Mouse (Mus musculus) lung, postnatal 0 days (tissue): ENCODE results near the gene Dnaaf1.

ENCODE experiments used
- CTCF ChIP-seq: IDR thresholded peaks from 2 replicates; pipeline ENCODE4 v1.5.1; 2016; ENCODE audit warnings: antibody characterized with exemption, mild to moderate bottlenecking
- EP300 ChIP-seq: IDR thresholded peaks from 2 replicates; pipeline ENCODE4 v1.6.1; 2016; ENCODE audit warnings: antibody characterized with exemption, mild to moderate bottlenecking, control low read depth

DNA sequence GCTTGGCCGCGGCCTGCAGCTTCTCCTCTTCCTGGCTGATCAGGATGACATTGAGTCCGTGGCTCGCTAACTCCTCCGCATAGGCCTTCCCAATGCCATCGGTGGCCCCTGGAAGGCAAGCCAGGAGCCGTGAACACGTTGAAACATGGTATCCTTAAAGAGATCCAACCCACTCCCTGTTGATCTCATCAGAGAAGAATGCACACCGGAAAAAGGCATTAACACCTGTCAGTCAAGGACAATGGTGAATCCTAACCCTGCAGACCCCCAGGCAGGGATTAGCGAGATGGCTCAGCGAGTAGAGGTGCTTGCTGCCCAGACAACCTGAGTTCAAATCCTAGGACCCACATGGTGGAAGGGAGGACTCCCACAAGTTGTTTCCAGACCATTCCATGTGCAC, 8.7 kb upstream of the Dnaaf1 start:
- TF ChIP-seq EP300 (no peak), CTCF (no peak)
